Mouse (Mus musculus) liver, embryonic 14.5 days (tissue): Measurements from ENCODE around the gene Ripk3. TPM values are rescaled to one million over a fixed set of nuclear protein-coding genes. Genes with fewer than 3 reads are reported as not detected.
A peak's percentile ranks its signal among the peaks of the same experiment; 100 is the strongest.

Source experiments
- ATAC-seq: fragments of 200-750 bp; cut with Nextera tagmentation; 2 replicates; pipeline ENCODE4 v1.8.0; 2017; ENCODE audit warnings: moderate number of reproducible peaks, mild to moderate bottlenecking, moderate library complexity; ENCODE audit not compliant: insufficient read depth
- DNase-seq, 3 experiments: peaks; one replicate each; pipeline ENCODE4 v3.0.0-alpha.2; 2012 to 2013; ENCODE audit warnings: low read depth in 3 of 3, low spot score in 3 of 3
- H3K27ac ChIP-seq: fragments of 300-500 bp; sonication (generic); 2 replicates; pipeline ENCODE4 v1.5.1; 2014; ENCODE audit warnings: moderate library complexity, mild to moderate bottlenecking, control low read depth, inconsistent platforms
- H3K27me3 ChIP-seq: fragments of 300-500 bp; sonication (generic); 2 replicates; pipeline ENCODE4 v1.6.1; 2014; ENCODE audit warnings: mild to moderate bottlenecking, low read length, moderate library complexity; ENCODE audit not compliant: control insufficient read depth, insufficient read depth
- H3K36me3 ChIP-seq: fragments of 300-500 bp; sonication (generic); replicated peaks from 2 replicates; pipeline ENCODE4 v1.6.1; 2014; ENCODE audit warnings: low read depth; ENCODE audit not compliant: control insufficient read depth, insufficient read depth
- H3K4me1 ChIP-seq, 2 experiments: fragments of 200-500 bp in 1 of 2; fragments of 300-500 bp in 1 of 2; sonication (generic) in 1 of 2; replicated peaks; 2 replicates each; pipeline ENCODE4 v1.6.1; 2012 to 2014; ENCODE audit warnings: antibody characterized with exemption in 1 of 2, inconsistent platforms in 1 of 2, low read length in 1 of 2; ENCODE audit not compliant: control insufficient read depth in 2 of 2, insufficient read depth in 2 of 2
- H3K4me2 ChIP-seq: fragments of 300-500 bp; sonication (generic); 2 replicates; pipeline ENCODE4 v1.6.1; 2014; ENCODE audit warnings: low read depth, mild to moderate bottlenecking, control low read depth, moderate library complexity
- H3K4me3 ChIP-seq, 2 experiments: fragments of 200-500 bp in 1 of 2; fragments of 300-500 bp in 1 of 2; sonication (generic) in 1 of 2; 2 replicates each; pipeline ENCODE4 v1.5.1; 2012 to 2014; ENCODE audit warnings: low read depth in 2 of 2, low read length in 2 of 2, mild to moderate bottlenecking in 2 of 2, control low read depth in 1 of 2, inconsistent platforms in 1 of 2, moderate library complexity in 1 of 2; ENCODE audit not compliant: insufficient read depth in 1 of 2
- H3K9ac ChIP-seq: fragments of 300-500 bp; sonication (generic); replicated peaks from 2 replicates; pipeline ENCODE4 v1.6.1; 2014; ENCODE audit warnings: mild to moderate bottlenecking, control low read depth, moderate library complexity
- H3K9me3 ChIP-seq: fragments of 300-500 bp; sonication (generic); 2 replicates; pipeline ENCODE4 v1.6.1; 2016; ENCODE audit warnings: low read length, mixed read lengths; ENCODE audit not compliant: control insufficient read depth
- CTCF ChIP-seq: IDR thresholded peaks from 2 replicates; pipeline ENCODE4 v1.5.1; 2016; ENCODE audit warnings: antibody characterized with exemption, low read depth, control low read depth
- EP300 ChIP-seq: IDR thresholded peaks from 2 replicates; pipeline ENCODE4 v1.6.1; 2016; ENCODE audit warnings: antibody characterized with exemption, low read depth
- WGBS: fragments of 180-500 bp; shearing (Covaris S2); extraction: QIAGEN DNeasy Blood & Tissue Kit; methylation state at CpG from one replicate; pipeline ENCODE4 v1.1.7; 2014; ENCODE audit not compliant: insufficient replicate concordance; 5-methylcytosine and 5-hydroxymethylcytosine counted together
- polyA plus RNA-seq, 2 experiments: library from polyadenylated mRNA; depleted of rRNA in 1 of 2; stranded (reverse) in 1 of 2; unstranded in 1 of 2; fragments of >200 nt; fragmentation: Nextera tagmentation in 1 of 2; extraction: Ambion mirVana in 1 of 2; gene quantifications; 2 replicates each; pipeline versions ENCODE4 v1.2.1 to v1.2.3; 2012 to 2014

Gene Ripk3
- polyA plus RNA-seq, 2 experiments = 15.1 to 22.0 TPM

DNA sequence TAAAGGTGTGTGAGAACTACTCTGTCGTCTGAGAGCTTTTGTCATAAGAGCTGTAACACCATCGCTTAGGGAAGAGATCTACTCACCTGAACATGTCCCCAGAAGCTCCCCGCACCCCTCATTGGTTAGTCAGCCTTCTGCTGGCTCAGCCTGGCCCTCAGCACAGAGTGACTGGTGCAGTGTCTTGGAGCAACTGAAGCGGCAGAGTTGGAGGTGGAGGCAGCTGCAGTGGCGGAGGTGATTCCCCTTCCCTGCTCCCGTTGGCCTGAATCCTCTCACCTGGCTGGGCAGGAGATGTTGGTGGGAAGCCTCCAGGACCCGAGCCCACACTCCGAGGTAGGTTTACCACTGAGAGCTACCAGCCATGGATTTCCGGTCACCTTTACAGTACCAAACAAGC, 31.9 kb upstream of the Ripk3 start:
- Histone ChIP-seq H3K9me3 (no peaks in the 10 kb centered on the region), H3K4me2 (no peak overlapping the region), H3K27me3 (peaks cover 31% of the 10 kb centered on the region), H3K9ac (no peak overlapping the region), H3K27ac (no peak overlapping the region), H3K36me3 (no peaks in the 10 kb centered on the region), H3K4me1 (peaks cover 0 to 3% of the 10 kb centered on the region in 2 experiments; a peak in 2 of 4 replicates), H3K4me3 (no peak overlapping the region)
- TF ChIP-seq EP300 (no peak), CTCF (no peak)
- no peak for ATAC-seq
- WGBS = 71% methylated on average over 9 of the region's 9 CpGs
- no peak for DNase-seq

DNA sequence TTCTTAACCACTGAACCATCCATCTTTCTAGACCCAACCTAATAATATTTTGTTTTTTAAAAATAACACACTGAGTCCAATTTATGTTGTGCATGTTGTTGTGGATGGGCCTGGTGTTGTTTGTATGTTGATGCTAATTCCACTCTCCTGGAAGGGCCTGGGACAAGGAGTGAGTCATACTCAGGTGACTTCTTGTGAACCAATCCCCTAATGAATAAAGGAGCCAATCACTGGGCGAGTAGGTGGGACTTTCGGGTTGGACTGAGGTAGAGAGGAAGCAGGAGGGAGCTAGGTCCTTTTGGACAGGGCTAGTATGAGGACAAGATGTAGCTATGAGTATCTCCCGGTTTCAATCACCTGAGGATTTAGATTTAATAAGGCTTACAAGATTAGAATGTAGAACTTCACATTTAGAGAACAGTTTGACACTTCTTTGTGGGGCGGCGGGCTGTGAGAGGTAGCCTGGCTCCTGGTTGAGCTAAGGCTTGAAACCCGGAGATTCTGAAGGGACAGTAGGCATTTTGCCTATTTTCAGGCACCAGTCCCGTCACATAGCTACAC, 31.3 kb upstream of the Ripk3 start:
- ATAC-seq (no peak), DNase-seq (no peak)
- H3K27me3 ChIP-seq = peaks cover 24% of the 10 kb centered on the region
- WGBS = 64% methylated on average over 7 of the region's 7 CpGs
- H3K4me1 ChIP-seq = peaks cover 0 to 3% of the 10 kb centered on the region in 2 experiments; a peak in 2 of 4 replicates
- no peak overlapping the region for H3K27ac ChIP-seq
- no peaks in the 10 kb centered on the region for H3K9me3 ChIP-seq
- no peak for TF ChIP-seq CTCF
- TF ChIP-seq EP300 = no peak
- no peak overlapping the region for H3K4me2 ChIP-seq
- no peaks in the 10 kb centered on the region for H3K36me3 ChIP-seq
- H3K4me3 ChIP-seq = no peak overlapping the region
- H3K9ac ChIP-seq = no peak overlapping the region

DNA sequence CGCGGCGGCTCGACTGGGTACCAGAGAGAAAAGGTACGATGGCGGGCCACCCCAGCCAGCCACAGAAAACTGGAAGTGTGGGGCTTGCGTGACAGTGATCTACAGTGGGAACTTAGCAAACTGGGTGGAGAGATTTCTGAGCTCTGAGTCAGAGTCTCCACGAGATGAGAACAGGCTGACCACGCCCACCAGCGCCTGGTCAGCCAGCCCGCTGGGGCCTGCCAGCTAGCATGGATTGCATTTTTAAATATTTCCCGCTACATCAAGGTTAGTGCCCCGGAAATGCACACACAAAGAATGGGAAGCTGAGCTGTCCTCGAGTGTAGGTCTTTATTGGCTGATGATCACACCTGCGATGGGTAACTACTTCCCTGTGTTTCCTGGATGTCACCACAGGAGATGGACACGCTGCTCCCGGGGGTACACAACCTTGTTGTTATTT, 26.7 kb upstream of the Ripk3 start:
- WGBS = 19% methylated on average over 17 of the region's 17 CpGs
- Histone ChIP-seq H3K4me3 (peak overlapping the region; percentile 21 to 35), H3K36me3 (no peaks in the 10 kb centered on the region), H3K27me3 (no peaks in the 10 kb centered on the region), H3K4me2 (peak overlapping the region; percentile 57), H3K4me1 (no peaks in the 10 kb centered on the region), H3K9ac (no peak overlapping the region), H3K27ac (no peak overlapping the region), H3K9me3 (no peaks in the 10 kb centered on the region)
- ATAC-seq (no peak), DNase-seq (no peak)
- no peak for TF ChIP-seq EP300
- TF ChIP-seq CTCF = no peak

DNA sequence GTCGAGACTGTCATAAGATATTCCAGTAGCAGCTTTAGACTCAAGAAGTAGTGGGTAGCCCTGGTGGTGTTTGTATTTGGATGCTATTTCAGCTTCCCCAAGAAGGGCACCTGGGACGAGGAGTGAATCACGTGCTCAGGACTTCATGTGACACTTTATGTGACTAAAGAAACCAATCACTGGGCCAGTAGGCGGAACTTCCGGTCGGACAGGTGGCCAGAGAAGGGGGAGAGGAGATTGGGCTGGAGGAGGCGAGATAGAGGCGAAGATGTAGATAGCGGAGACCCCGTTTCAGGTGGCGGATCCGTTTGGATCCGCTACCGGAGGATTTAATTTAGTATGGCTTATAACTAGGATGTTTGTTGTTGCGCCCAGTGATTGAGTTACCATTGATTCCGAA, 26.2 kb upstream of the Ripk3 start:
- Histone ChIP-seq H3K4me3 (peak overlapping the region; percentile 21 to 35), H3K4me1 (no peaks in the 10 kb centered on the region), H3K9ac (no peak overlapping the region), H3K4me2 (peak overlapping the region; percentile 57), H3K27me3 (no peaks in the 10 kb centered on the region), H3K27ac (no peak overlapping the region), H3K9me3 (no peaks in the 10 kb centered on the region), H3K36me3 (no peaks in the 10 kb centered on the region)
- no peak for DNase-seq
- ATAC-seq = no peak
- WGBS = 22% methylated on average over 16 of the region's 16 CpGs
- TF ChIP-seq EP300 (no peak), CTCF (no peak)

DNA sequence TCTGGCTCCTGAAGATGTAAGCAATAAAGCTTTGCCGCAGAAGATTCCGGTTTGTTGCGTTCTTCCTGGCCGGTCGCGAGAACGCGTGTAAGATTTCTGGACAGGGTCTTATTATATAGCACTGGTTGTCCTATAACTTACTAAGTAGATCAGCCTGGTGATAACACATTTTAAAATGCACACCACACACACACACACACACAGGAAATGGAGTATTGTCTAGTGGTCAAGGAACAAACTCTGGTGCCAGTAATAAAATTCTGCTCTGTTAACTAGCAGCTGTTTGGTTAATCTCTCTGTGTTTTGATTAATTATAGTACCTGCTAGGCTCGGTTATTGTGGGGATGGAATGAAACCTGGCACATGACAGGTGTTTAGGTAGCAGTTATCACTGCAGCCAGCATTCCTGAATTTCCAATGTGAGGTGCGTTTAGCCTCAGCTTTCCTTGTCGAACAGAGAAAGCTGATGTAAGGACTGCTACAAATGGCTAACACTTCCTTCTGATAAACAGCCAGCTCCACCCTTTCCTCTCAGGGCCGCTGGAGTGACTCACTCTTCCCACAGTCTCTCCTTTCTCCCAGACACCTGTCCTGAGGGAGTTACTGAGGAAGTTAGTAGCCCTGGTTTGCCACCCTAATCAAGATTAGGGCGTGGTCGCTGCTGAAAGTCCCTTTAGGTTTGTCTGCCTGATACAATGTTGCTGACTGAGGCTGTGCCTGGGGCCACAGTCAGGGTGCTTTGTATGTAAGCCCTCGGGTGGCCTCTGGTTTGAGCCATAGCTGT, 6.9 kb upstream of the Ripk3 start:
- Histone ChIP-seq H3K9ac (no peak overlapping the region), H3K9me3 (no peaks in the 10 kb centered on the region), H3K27me3 (no peaks in the 10 kb centered on the region), H3K27ac (no peak overlapping the region), H3K4me3 (no peak overlapping the region), H3K36me3 (no peaks in the 10 kb centered on the region), H3K4me1 (peaks cover 3 to 6% of the 10 kb centered on the region in 2 experiments), H3K4me2 (no peak overlapping the region)
- TF ChIP-seq CTCF (no peak), EP300 (no peak)
- 52% methylated on average over 15 of the region's 15 CpGs for WGBS
- no peak for DNase-seq
- no peak for ATAC-seq
